Mouse (Mus musculus) erythroblast, embryonic 14.5 days (primary cell): ENCODE measurements around the gene Adam20.
"Not testable (repeated sequence)": the region's sequence is repeated elsewhere in the genome, so short reads cannot be mapped to it uniquely, and the experiment has no call there.

Experiments
- GATA1 ChIP-seq: IDR thresholded peaks from 2 replicates; pipeline ENCODE4 v1.6.1; 2012; ENCODE audit warnings: low read length, inconsistent platforms, mixed read lengths
- TAL1 ChIP-seq: IDR thresholded peaks from 3 replicates; pipeline ENCODE4 v1.6.1; 2012; ENCODE audit warnings: low read length, inconsistent platforms, mixed read lengths

GRCm38 (mm10) chr8:40751908-40752307, 41.2 kb upstream of the Adam20 start, which contains the start of gene Adam25:
- not testable (repeated sequence) for TF ChIP-seq GATA1, TAL1
